Mouse (Mus musculus) neural tube, embryonic 10.5 days (tissue): ENCODE measurements around the gene Efr3b.

Source experiments
- DNase-seq: peaks from one replicate; pipeline ENCODE4 v3.0.0-alpha.2; 2017; ENCODE audit warnings: low spot score; ENCODE audit errors: extremely low spot score

The Efr3b gene

GRCm38 (mm10) chr12:4038061-4039041, at the start of gene Efr3b:
Gene Efr3b (minus strand): TSS chr12:4038915.
- DNase-seq = peak; percentile 86

- DNase-seq = no peak
Measured at GRCm38 (mm10) chr12:4083441-4083840, 44.7 kb upstream of the Efr3b start.

DNA sequence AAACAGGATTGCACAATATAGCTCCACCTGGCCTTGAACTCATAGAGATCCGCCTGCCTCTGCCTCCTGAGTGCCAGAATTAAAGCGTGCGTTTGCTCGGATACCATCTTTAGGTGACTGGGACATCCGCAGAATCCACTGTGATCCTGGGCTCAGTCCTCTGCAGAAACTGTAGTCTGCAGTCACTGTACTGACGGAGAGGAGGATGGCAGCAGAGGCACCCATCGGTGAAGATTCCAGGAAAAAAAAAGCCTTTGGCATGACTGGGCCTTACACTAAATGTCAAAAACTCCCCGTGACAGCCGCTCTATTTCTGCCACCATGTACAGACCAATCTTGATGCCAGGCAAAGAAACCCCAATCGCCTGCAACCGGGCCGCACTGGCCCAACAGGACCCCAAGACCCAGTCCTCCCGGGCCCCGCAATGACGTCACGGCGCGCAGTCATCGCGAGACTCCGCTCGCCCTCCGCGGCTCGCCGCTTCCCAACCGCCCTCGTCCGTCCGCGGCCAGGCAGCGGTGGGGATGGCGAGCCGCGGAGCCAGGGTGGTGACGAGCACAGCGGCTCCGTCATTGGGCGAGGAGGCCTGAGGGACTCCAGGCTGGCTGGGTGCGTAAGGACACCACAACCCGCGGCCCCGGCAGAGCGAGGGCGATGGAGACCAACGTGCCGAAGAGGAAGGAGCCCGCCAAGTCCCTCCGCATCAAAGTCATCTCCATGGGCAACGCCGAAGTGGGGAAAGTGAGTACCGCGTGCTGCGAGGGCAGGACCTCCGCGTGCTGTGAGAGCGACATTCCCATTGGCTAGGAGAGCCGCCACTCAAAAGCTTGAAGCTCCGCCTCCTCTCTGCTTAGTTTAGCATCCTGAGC, 43.7 kb upstream of the Efr3b start, which contains the start of gene Dnajc27:
Dnajc27 (plus strand) TSS at position 452 of the 870 bp plus-strand sequence.
- peak; percentile 96 for DNase-seq

- DNase-seq = peak; percentile 83
Measured at GRCm38 (mm10) chr12:4080311-4080710, 41.6 kb upstream of the Efr3b start.

- DNase-seq = no peak
Measured at GRCm38 (mm10) chr12:4078069-4078468, 39.4 kb upstream of the Efr3b start.

DNA sequence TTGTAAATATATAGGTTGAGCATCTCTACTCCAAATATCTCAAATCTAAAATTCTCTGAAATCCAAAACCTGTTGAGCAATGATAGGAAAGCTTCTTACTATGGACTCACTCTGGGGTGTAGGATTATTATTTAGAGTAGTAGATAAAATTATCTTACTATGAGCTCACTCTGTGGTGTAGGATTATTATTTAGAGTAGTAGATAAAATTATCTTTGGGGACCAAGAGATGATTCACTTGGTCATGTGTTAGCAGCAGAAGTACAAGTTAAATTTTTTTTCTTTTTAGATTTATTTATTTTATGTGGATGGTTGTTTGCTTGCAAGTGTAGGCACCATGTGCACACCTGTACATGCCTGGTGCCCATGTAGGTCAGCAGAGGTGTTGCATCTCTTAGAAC, 37.7 kb upstream of the Efr3b start:
- no peak for DNase-seq

GRCm38 (mm10) chr12:4075407-4075806, 36.7 kb upstream of the Efr3b start:
- DNase-seq = no peak

- DNase-seq = no peak
Measured at GRCm38 (mm10) chr12:4071671-4072070, 33.0 kb upstream of the Efr3b start.

DNA sequence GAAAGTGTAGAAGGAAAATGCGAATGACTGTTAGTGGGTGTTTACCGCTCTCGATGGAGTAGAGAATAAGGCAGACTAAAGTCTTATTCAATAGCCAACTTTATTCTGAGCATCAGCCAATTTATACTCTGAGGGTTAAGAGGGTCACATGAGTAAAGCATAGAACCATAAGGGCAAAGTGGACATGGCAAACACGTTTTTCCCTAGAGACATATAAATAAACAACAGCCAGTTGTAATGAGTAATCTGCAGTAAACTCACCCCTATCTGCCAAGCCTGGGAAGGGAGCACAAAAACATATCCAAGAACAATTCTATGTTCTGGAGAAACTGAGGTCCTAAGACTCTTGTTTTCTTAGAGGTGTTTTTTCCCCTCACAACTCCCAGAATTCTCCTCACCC, 29.8 kb upstream of the Efr3b start:
- no peak for DNase-seq

DNA sequence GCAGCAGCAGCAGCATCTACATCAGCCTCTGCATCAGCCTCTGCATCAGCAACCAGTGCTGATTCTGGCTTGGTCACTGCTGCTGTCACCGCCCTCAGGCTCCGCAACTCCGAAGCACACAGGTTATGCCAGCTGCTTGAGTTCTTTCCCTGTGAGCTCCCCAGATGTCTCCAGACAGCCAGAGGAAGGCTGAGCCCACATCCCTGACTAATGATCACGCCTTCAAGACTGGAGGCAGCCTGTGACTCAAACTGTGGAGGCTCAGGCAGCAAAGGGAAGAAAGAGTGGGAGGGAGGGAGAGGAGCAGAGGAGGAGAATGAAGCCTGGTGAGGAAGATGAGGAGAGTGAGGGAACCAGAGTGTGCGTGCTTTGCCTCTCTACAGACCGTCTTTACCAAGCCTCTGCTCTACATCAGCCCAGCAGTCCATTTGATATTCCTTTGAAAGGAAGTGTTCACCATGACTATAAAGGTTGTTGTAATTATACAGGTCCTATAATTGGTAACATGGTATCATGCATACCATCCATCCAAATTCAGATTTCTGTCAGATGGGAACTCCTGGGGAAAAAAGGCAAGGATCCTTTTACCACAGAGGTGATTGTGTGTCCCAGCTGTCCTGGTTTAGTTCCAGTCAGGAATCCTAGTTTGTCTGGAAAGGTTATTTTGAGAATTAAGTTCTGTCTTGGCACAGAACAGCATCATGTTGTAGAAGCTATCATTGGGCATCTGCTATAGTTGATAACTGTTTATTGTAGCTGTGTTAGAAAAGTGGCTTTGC, 28.2 kb upstream of the Efr3b start:
- DNase-seq = no peak

- DNase-seq = no peak
Measured at GRCm38 (mm10) chr12:4065944-4066343, 27.2 kb upstream of the Efr3b start.

DNA sequence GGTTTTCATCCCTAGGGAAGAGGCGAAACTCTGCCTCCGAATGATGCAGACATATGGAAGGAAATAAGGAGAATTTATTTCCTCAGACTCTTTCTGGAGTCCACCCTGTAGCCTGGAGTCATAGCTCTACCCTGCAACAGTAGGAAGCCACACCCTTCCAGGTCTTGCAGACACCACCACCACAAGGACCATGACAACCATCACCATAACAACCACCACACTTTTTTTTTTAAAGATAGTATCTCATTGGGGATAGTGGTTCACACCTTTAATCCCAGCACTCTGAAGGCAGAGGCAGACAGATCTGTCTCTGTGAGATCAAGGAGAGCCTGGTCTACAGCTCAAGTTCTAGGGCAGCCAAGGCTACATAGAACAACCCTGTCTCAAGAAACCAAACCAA, 26.8 kb upstream of the Efr3b start:
- DNase-seq = no peak

- no peak for DNase-seq
Measured at GRCm38 (mm10) chr12:4059683-4060082, 21.0 kb upstream of the Efr3b start.

DNA sequence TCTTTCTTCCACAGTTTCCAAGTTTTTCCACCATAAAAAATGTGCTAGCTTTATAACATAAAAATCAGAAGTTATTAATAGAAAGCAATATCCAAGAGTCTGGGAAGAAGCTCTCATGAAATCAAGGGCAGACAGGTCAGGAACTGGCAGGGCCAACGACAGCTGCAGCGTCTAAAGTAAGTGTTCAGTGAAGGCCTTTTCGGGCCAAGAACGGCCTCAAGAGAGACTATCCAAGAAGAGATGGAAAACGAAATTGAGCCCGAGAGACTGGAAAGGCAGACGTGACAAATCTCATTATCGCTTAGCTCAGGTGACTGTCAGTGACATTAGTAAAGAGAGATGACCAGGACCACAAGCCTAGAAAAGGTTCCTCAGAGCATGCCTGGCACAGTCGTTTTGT, 19.6 kb upstream of the Efr3b start:
- no peak for DNase-seq

GRCm38 (mm10) chr12:4054845-4055244, 16.1 kb upstream of the Efr3b start:
- DNase-seq = no peak

DNA sequence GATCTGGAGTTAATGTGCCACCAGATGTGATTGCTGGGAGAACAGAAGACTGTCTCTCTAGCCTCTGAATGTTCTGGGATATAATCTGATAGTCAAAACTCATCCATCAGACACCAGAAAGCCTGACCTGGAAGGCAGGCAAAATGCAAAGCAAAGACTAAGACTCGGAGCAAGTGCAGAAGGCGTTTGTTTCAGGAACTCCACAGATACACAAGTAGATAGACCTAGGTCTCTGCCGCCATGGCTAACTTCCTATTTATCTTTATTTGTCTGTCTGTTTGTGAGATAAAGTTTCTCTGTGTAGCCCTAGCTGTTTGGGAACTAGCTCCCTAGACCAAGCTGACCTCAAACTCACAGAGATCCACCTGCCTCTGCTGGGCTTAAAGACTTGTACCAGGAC, 14.9 kb upstream of the Efr3b start:
- no peak for DNase-seq

- no peak for DNase-seq
Measured at GRCm38 (mm10) chr12:4050861-4051425, 12.2 kb upstream of the Efr3b start.

DNA sequence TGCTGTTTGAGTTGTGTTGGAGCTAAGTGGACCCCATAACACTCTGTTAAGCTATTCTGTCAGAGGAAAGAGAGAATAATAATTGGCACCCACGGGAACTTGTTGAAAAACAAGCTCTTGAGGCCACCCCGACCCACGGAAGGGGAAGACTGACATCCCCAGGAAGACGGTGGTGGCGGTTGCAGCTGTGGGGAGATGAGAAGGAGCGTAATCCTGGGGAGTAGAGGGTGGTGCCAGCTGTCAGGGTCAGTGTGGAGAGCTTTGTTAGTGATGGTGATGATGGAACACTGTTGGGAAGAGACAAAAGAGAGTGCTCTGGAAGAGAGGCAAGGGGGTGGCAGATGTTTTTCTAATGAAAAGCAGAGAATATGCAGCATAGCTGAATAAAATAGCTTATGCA, 9.3 kb upstream of the Efr3b start:
- no peak for DNase-seq

DNA sequence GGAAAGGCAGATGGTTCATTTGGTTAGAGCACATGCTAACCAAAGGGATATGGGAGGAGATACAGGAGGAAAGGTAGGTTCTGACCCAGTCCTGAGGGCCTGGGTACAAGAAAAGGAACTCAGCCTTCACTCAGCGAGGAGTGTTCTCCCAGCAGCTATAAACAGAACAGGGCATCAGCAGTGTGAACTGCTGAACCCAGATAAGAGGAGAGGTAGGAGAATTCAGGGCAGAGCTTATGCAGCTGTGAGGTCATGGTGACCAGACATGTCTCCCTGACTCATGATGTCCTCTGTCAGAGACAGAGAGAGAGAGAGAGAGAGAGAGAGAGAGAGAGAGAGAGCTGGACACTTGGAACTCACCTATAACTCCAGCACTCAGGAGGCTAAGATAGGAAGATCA, 7.3 kb upstream of the Efr3b start:
- DNase-seq = no peak

GRCm38 (mm10) chr12:4042411-4042810, 3.7 kb upstream of the Efr3b start:
- DNase-seq = no peak

DNA sequence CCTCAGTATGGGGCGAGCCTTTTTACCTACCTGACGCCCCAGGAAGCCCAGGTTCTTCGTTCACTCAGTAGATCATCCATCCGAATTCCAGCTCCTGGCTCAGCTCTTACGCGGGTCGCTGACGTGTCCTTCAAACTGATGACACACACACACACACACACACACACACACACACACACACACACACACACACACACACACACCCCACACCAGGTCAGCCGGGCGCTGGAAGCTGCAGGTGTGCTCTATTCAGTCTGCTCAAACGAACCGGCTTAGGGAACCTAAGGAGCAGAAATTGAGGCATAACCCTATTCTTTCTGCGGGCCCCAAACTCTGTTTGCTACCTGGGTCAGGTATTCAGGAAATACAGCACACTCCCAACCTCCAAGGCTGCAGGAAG, 331 bp upstream of the Efr3b start:
- DNase-seq = no peak
